Mouse (Mus musculus) inflammation-experienced regulatory T-cells, adult 6 months (primary cell): ENCODE results near the gene Rad51b. TPM values are rescaled to one million over a fixed set of nuclear protein-coding genes. Genes with fewer than 3 reads are reported as not detected.
A peak's percentile ranks its signal among the peaks of the same experiment; 100 is the strongest.

Experiments used
- ATAC-seq: one replicate; pipeline ENCODE4 v1.8.0; 2017
- polyA plus RNA-seq, 3 experiments: library from polyadenylated mRNA; unstranded; fragments of 100-300 nt; shearing (Covaris generic); gene quantifications; one replicate each; pipeline ENCODE4 v1.2.1; 2017

The Rad51b gene
- polyA plus RNA-seq, 3 experiments from 2014 or later = 1.2 to 4.0 (median 3.4) TPM

DNA sequence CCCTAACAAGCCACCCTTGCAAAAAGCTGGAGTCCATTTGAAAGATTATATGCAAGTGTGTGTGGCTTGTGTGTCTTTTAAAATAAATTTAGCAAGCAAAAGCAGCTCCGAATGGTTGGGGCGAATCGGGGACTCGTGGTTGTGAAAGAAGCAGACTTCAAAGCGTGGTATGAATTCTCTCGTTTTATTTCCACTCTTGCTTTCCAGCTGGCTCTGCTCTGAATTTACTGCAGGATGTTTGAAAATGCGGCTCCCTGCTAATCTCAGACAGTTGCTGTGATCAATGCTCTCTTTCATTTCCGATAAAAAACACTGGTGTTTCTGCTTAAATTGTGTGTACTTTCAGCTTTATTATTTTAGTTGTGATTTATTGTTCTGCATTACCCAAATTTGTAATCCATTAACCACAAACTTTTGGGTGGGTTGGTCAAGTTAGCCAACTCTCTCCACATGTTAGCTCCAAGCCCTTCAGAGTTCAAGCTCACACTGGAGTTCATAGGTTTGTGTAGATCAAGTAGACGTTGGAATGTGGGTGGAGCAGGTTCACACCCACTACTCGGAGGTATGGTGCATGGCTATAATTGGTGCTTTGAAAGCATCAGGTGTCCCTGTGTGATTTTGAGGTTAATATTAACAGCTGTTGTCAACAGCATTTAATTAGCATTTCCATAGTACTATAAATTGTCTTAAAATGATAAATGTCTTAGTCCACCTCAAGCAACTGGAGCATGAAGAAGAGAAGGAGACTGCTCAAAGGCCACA, 366.2 kb downstream of the Rad51b start:
- peak; percentile 41 for ATAC-seq

DNA sequence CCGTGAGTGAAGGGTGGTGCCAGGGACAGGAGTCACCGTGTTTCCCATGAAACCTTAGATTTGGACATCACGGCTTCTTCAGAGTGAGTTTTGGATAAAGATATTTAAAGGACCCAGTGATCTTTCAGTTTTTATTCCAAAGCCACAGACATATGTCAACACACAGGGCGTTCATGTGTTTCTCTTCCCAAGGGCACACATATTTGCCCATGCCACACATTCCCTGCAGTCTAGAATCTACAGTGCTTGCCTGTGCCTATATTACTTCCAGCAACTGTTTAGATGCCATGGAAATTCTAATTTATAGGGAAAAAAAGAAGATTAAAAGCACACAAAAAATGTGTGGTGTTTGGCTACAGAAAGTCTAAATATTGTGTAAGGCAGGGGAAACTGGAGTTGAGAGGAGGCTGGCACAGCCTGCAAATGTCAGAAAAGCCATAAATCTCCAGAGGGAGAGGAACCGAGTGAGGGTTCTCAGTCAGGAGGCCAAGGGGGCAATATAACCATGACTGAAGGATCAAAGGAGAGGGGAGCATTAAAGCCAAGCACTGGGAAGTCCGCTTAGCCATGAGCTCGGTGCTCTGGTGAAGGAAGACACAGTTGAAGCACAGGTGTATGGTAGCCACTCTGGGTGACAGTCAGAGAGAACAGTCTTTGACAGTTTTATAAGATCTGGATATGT, 367.0 kb downstream of the Rad51b start:
- ATAC-seq = no peak

- ATAC-seq = no peak
Measured at GRCm38 (mm10) chr12:79674846-79675439, 377.9 kb downstream of the Rad51b start.

- ATAC-seq = no peak
Measured at GRCm38 (mm10) chr12:79675440-79676176, 378.5 kb downstream of the Rad51b start.

- ATAC-seq = no peak
Measured at GRCm38 (mm10) chr12:79676251-79676650, 379.2 kb downstream of the Rad51b start.

DNA sequence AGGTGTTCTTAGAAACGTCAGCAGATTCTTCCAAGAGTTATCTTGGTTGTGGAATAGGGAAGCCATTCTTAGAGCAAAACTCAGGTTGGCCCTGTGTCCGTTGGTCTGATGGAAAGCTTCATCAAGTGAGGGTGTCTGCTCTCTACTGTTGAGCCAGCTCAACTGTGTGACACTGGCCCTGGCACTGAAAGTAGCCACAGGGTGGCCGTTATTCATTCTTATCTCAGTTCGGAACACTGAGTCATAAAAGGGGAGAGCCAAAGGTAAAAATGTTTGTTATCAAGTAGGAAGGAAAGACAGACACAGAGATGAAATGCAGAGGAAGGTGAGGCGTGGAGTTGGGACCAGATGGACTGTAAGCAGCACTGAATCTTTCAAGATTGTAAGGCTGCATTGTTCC, 379.8 kb downstream of the Rad51b start:
- no peak for ATAC-seq

DNA sequence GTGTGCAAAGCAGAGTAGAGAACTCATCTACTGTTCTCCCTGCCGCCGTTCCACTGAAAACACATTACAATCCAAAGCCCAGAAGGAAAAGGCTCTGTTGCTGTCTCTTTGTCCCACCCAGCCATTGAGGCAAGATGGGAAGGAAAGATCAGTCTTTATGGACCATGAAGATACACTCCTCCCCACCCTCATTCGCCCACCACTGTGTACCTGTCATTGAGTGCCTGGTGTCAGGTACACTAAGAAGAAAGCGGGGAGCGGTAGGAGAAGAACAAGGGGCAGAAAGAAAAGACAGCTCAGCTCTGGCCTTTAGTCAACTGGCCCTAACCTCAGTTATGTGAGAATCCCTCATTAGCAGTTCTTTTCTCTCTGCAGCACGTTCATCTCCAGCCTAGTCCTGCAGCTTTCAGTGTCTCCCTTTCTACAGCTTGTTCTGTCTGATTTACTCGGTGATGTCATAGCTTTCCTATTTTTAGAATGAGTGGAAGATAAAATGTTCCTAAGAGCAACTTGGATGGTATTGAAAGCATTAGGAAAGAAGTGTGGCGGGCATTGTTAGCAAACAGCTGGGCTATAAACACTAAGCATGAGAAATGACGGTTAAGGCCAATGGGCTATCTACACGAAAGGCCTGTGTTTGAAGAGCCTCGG, 382.3 kb downstream of the Rad51b start:
- ATAC-seq = no peak

DNA sequence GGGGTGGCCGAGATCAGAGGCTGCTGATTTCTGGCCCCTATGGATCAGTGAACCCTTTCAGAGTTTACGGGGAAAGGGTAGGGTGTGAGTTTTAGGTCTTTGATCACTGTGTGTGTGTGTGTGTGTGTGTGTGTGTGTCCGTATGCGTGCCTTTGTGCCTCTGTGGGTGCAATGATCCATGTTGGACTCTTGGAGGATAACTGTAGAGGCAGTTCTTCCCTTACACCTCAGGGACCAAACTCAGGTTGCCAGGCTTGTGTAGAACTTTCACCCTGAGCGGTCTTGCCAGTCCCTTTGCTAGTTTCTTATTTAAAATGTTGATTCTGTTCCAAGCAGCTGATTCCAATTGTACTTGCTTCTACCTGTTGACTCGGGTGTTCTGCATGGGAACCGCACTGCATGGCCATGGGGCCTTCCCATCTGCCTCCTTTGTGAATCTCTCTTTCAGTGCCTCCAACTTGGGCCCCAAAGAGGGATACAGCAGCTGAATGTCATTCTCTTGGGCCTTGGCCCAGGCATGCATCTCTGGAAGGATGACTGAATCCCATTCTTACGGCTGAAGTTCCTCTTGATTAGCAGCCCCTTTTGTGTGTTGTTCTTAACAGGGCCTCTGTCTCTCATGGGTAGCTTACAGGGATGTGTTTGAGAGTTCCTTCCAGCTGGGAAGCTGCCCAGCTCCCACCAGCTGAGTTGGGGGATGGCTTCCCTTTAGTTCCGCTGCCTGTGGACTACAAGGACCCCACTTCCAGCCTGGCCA, 383.0 kb downstream of the Rad51b start:
- no peak for ATAC-seq

DNA sequence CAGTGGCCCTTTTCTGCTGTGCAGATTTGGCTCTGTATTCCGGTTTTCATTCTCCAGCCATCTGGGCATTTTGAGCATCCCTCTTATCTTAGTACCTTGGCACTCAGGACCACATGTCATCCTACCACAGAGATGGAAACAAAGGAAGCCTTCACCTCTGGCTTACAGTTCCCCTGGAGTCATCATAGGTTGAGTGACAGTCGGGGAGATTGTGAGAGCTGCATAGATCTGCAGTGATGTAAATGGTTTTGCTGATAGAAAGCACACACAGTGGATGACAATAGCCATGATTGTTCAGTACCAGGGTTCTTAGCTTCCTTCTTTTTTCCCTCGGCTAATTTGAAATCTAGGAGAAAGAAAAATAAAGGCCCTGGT, 383.6 kb downstream of the Rad51b start:
- no peak for ATAC-seq

GRCm38 (mm10) chr12:79681571-79681970, 384.5 kb downstream of the Rad51b start:
- ATAC-seq = no peak

DNA sequence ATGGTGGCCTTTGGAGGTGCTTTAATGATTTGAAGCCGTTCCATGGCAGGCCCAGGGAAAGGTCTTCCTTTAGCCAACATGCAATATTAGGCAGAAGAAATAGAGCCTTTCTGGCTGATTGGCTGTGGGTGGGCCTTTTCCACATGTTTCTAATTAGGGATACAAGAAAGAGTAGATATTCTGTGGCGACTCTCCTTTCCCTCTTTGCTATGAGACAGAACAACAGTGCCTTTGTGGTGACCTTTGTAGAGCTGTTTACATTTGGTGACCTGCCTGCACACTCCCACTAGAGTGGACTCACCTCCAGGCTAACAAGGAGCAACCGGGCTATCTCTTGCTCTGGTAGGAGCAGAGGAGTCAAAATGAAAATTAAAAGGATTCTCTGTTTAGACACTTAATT, 386.3 kb downstream of the Rad51b start:
- ATAC-seq = no peak

- peak; percentile 50 for ATAC-seq
Measured at GRCm38 (mm10) chr12:79683759-79684158, 386.7 kb downstream of the Rad51b start.

- ATAC-seq = no peak
Measured at GRCm38 (mm10) chr12:79684338-79684737, 387.3 kb downstream of the Rad51b start.

DNA sequence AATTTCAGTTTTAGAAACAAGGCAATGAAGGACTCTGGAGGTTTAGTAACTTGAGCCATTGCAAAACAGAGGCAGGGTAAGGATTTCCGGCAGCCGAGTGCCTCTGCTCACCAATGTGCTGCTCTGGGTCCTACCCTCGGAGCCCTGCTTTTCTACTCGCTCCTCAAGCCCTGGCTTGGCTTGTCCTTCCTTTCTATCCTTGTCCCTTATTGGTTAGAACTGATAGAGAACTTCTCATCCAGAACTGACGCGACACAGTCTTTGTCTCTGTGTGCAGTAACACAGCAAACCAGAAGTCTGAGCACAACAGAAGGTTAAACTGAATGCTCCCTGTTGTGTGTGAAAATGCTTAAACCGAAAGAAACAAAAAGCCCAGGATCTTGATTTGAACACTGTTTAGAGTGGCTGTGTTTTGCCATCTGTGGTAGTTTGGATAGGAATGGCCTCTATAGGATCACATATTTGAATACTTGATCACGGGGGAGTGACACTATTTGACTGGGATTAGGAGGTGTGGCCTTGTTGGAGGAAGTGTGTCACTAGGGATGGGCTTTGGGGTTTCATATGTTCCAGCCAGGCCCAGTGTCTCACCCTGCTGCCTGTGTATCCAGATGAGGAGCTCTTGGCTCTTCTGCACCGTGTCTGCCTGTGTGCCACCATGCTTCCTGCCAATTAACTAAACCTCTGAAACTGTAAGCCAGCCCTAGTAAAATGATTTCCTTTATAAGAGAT, 389.7 kb downstream of the Rad51b start:
- peak; percentile 29 for ATAC-seq

DNA sequence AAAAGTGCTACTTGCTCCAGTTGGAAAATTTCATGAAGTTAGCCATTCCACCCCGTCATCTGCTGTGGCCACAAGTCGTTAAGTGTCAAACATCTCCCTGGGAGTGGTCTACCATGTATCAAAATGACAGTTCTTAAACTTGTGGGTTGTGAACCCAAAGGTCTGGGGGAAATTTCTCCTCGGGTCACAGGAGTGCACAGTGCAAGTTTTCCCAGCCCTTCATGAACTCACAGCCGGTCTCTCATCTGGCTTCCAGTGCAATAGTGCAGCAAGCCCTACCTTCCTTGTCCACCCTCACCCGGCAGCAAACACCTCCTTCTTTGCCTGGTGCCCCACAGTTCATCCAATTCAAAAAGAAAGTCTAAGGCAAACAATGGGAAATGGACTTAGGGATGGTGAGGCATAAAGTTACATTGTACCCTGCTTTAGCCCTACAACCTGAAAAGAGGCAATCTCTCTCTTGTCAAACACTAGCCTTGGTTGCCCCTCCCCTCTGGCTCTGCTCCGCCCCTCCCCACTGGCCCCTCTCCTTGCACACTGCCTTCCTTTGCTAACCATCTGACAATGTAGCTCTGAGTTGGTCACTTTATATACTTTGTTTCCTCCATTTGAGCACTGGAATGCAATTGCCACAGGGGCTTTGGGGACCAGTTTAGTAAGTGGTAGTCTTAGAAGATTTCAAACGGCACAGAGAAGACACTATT, 390.8 kb downstream of the Rad51b start:
- ATAC-seq = no peak

DNA sequence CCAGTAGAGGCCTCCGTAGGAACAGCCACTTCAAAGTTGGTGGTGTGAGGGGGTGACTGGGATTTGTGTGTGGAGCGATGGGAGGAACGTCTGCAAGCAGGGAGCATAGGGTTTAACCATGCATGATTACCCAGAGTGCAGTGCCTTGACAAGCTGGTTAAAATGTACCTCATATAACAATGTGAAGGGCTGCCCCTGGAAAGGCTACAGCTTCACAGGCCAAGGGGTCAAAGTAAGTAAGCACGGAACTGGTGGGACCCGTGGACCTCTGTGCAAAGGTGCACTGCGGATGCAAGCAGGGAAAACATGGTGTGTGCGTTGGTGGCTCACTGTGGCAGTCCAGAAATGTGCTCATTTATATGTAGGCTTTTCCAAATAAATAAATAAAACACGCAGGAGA, 392.2 kb downstream of the Rad51b start:
- no peak for ATAC-seq

- ATAC-seq = peak; percentile 85
Measured at GRCm38 (mm10) chr12:79691929-79692862, 395.1 kb downstream of the Rad51b start.

DNA sequence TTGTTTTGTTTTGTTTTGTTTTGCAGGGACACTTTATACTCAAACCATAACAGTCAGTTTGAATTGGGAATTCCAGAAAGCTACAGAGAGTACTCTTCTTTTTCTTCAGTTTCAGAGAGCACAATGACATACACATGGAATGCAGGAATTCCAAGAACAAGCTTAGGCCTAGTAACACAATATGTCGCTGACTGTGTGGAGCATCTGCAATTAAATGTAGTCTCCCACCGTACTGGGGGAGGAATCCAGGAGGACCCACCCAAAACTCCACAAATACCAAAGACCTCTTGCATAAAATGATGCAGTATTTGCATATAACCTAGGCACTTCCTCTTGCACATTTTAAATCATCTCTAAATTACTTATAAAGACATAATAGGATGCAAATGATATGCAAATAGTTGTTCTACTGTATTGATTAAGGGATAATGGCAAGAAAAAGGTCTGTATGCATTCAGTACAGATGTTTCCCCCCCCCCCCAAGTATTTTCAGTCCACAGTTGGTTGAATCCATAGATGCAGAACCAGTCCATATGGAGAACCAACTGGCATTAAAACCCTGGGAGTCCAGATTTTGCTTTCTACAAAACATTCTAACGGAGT, 398.9 kb downstream of the Rad51b start:
- ATAC-seq = no peak

DNA sequence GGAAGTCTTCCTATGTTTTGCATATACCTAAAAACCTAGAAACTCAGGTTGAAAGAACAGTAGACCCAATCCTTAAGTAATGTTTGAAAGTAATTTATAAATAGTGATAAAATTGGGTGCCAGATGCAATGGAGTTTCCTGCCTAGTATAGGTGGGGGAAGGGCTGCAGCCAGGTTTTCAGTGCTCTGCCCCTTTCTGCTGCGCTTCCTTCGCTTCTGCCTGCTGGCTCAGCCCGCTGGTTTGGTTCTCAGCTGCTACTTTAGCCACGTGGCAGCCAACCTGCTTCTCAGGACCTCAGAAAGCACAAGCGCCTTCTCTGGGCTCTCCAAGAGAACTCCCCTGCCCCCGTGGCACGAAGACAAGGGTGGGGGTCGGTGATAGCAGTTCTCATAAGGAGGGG, 406.5 kb downstream of the Rad51b start:
- no peak for ATAC-seq
